Mouse (Mus musculus): ENCODE data around the gene Cnot6l. TPM values are rescaled to one million over a fixed set of nuclear protein-coding genes. Genes with fewer than 3 reads are reported as not detected.

Cnot6l gene
- polyA plus RNA-seq, 1 experiment: 11.6 TPM

DNA sequence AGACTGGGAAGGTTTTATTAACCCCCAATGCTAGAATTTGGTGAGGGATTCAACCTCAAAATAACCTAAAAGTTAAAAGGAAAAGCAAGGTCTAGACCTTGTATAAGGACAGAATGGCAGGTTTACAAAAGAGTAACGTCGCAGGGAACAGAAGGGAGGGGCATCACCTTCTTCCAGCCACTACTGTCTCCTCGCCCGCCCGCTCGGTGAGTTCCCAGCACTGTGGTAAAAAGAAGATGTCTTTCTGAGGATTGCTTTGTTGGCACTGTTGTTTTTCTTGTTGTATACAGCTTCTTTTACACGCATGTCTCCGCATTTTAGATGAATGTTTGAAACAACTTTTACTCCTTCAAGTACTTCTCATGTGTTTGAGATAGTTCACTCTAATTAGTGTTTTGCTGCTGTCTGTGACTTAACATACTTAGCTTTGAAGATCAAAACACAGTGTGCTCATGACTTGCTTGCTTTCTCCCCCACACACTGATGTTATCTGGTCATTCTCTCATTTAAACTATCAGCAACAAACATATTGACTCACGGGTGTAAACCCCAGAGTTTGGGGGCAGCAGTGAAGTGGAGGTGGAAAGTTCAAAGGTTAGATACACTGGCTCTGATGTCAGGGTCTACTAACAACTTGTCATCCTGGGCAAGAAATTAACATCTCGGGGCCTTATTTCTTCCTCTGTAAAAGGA lies 37.6 kb upstream of the Cnot6l start:
- H3K4me3 ChIP-seq (ENCODE audit: extremely low read depth, insufficient read depth, insufficient read length): no peak overlapping the region
- no peak overlapping the region for H3K27ac ChIP-seq (ENCODE audit: insufficient read depth, low read length)
- no peaks in the 10 kb centered on the region for H3K27me3 ChIP-seq (ENCODE audit: control insufficient read depth, insufficient read depth, low read length)
- 74% methylated on average over 10 of the region's 10 CpGs for WGBS
- no peak for TF ChIP-seq POLR2A (IDR thresholded peaks at IDR 0.05; ENCODE audit: low read depth, low read length)
- TF ChIP-seq CTCF (IDR thresholded peaks at IDR 0.05; ENCODE audit: extremely low read depth, insufficient read depth, insufficient read length, insufficient replicate concordance): no peak
- no peaks in the 10 kb centered on the region for H3K36me3 ChIP-seq (ENCODE audit: control insufficient read depth, insufficient read depth, low read length)
- 0 out of 2 replicates have a peak, but pooled peaks cover 2% of the 10 kb centered on the region for H3K4me1 ChIP-seq (ENCODE audit: control insufficient read depth, insufficient read depth, insufficient read length)
- no peak for DNase-seq (ENCODE audit: low read depth in 1 of 2, low spot score in 2 of 2)

GRCm38 (mm10) chr5:96200269-96200668 lies 36.3 kb upstream of the Cnot6l start:
- Histone ChIP-seq H3K4me1 (ENCODE audit: control insufficient read depth, insufficient read depth, insufficient read length) (0 out of 2 replicates have a peak, but pooled peaks cover 2% of the 10 kb centered on the region), H3K36me3 (ENCODE audit: control insufficient read depth, insufficient read depth, low read length) (no peaks in the 10 kb centered on the region), H3K27me3 (ENCODE audit: control insufficient read depth, insufficient read depth, low read length) (no peaks in the 10 kb centered on the region), H3K27ac (ENCODE audit: insufficient read depth, low read length) (no peak overlapping the region), H3K4me3 (ENCODE audit: extremely low read depth, insufficient read depth, insufficient read length) (no peak overlapping the region)
- WGBS: 68% methylated on average over 3 of the region's 3 CpGs
- no peak for TF ChIP-seq CTCF (IDR thresholded peaks at IDR 0.05; ENCODE audit: extremely low read depth, insufficient read depth, insufficient read length, insufficient replicate concordance)
- no peak for TF ChIP-seq POLR2A (IDR thresholded peaks at IDR 0.05; ENCODE audit: low read depth, low read length)
- no peak for DNase-seq (ENCODE audit: low read depth in 1 of 2, low spot score in 2 of 2)

DNA sequence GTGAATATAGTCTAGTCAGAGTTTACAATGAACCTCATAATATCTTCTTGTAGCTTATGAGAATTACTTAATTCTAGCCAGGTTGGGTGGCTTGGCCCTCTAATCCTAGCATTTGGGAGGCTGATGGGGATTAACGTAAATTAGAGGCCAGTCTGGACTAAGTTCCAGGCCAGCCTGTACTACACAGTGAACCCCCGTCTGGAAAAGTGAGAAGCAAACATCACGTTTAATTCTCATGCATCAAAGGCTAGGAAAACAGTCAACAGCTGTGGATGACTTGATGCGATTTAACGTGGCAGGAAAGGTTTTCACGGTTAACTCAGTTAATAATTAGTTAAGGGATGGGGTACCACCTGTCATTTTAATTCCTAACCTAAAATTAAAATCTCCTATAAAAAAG lies 34.3 kb upstream of the Cnot6l start:
- WGBS: 92% methylated on average over 6 of the region's 6 CpGs
- H3K4me1 ChIP-seq (ENCODE audit: control insufficient read depth, insufficient read depth, insufficient read length): 0 out of 2 replicates have a peak, but pooled peaks cover 2% of the 10 kb centered on the region
- no peak for DNase-seq (ENCODE audit: low read depth in 1 of 2, low spot score in 2 of 2)
- no peak overlapping the region for H3K4me3 ChIP-seq (ENCODE audit: extremely low read depth, insufficient read depth, insufficient read length)
- H3K36me3 ChIP-seq (ENCODE audit: control insufficient read depth, insufficient read depth, low read length): no peaks in the 10 kb centered on the region
- H3K27ac ChIP-seq (ENCODE audit: insufficient read depth, low read length): no peak overlapping the region
- H3K27me3 ChIP-seq (ENCODE audit: control insufficient read depth, insufficient read depth, low read length): no peaks in the 10 kb centered on the region
- no peak for TF ChIP-seq POLR2A (IDR thresholded peaks at IDR 0.05; ENCODE audit: low read depth, low read length)
- no peak for TF ChIP-seq CTCF (IDR thresholded peaks at IDR 0.05; ENCODE audit: extremely low read depth, insufficient read depth, insufficient read length, insufficient replicate concordance)

- no peak overlapping the region for H3K27ac ChIP-seq (ENCODE audit: insufficient read depth, low read length)
- H3K4me3 ChIP-seq (ENCODE audit: extremely low read depth, insufficient read depth, insufficient read length): no peak overlapping the region
- no peak for DNase-seq (ENCODE audit: low read depth in 1 of 2, low spot score in 2 of 2)
- H3K27me3 ChIP-seq (ENCODE audit: control insufficient read depth, insufficient read depth, low read length): no peaks in the 10 kb centered on the region
- no peak for TF ChIP-seq POLR2A (IDR thresholded peaks at IDR 0.05; ENCODE audit: low read depth, low read length)
- TF ChIP-seq CTCF (IDR thresholded peaks at IDR 0.05; ENCODE audit: extremely low read depth, insufficient read depth, insufficient read length, insufficient replicate concordance): no peak
- no peaks in the 10 kb centered on the region for H3K36me3 ChIP-seq (ENCODE audit: control insufficient read depth, insufficient read depth, low read length)
- 0 out of 2 replicates have a peak, but pooled peaks cover 2% of the 10 kb centered on the region for H3K4me1 ChIP-seq (ENCODE audit: control insufficient read depth, insufficient read depth, insufficient read length)
- 56% methylated on average over 2 of the region's 2 CpGs for WGBS
Observed at GRCm38 (mm10) chr5:96196547-96197052, 32.6 kb upstream of the Cnot6l start.

- no peaks in the 10 kb centered on the region for H3K4me1 ChIP-seq (ENCODE audit: control insufficient read depth, insufficient read depth, insufficient read length)
- TF ChIP-seq CTCF (IDR thresholded peaks at IDR 0.05; ENCODE audit: extremely low read depth, insufficient read depth, insufficient read length, insufficient replicate concordance): no peak
- no peak for TF ChIP-seq POLR2A (IDR thresholded peaks at IDR 0.05; ENCODE audit: low read depth, low read length)
- no peaks in the 10 kb centered on the region for H3K27me3 ChIP-seq (ENCODE audit: control insufficient read depth, insufficient read depth, low read length)
- H3K27ac ChIP-seq (ENCODE audit: insufficient read depth, low read length): no peak overlapping the region
- no peak for DNase-seq (ENCODE audit: low read depth in 1 of 2, low spot score in 2 of 2)
- H3K36me3 ChIP-seq (ENCODE audit: control insufficient read depth, insufficient read depth, low read length): no peaks in the 10 kb centered on the region
- H3K4me3 ChIP-seq (ENCODE audit: extremely low read depth, insufficient read depth, insufficient read length): no peak overlapping the region
- 63% methylated on average over 4 of the region's 4 CpGs for WGBS
Observed at GRCm38 (mm10) chr5:96191251-96191650, 27.3 kb upstream of the Cnot6l start.

GRCm38 (mm10) chr5:96189761-96190160 lies 25.8 kb upstream of the Cnot6l start:
- no peaks in the 10 kb centered on the region for H3K36me3 ChIP-seq (ENCODE audit: control insufficient read depth, insufficient read depth, low read length)
- no peaks in the 10 kb centered on the region for H3K4me1 ChIP-seq (ENCODE audit: control insufficient read depth, insufficient read depth, insufficient read length)
- no peaks in the 10 kb centered on the region for H3K27me3 ChIP-seq (ENCODE audit: control insufficient read depth, insufficient read depth, low read length)
- no peak overlapping the region for H3K27ac ChIP-seq (ENCODE audit: insufficient read depth, low read length)
- DNase-seq (ENCODE audit: low read depth in 1 of 2, low spot score in 2 of 2): no peak
- WGBS: 88% methylated on average over 1 of the region's 1 CpGs
- H3K4me3 ChIP-seq (ENCODE audit: extremely low read depth, insufficient read depth, insufficient read length): no peak overlapping the region
- TF ChIP-seq POLR2A (IDR thresholded peaks at IDR 0.05; ENCODE audit: low read depth, low read length) (no peak), CTCF (IDR thresholded peaks at IDR 0.05; ENCODE audit: extremely low read depth, insufficient read depth, insufficient read length, insufficient replicate concordance) (no peak)

DNA sequence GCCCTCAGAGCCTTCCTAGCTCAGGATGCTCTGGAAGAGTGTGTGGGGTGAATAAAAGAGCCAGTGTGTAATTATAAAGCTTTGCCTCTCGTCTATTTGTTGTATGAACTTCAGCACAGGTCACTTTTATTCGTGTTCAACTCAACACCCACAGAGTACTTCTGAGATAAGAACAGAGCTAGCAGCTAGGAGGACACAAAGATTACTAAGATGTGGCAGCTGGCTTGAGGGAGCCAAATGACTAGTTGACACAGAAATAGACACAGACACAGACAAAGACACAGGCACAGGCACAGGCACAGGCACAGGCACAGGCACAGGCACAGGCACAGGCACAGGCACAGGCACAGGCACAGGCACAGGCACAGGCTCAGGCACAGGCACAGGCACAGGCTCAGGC lies 20.0 kb upstream of the Cnot6l start:
- 77% methylated on average over 2 of the region's 2 CpGs for WGBS
- DNase-seq (ENCODE audit: low read depth in 1 of 2, low spot score in 2 of 2): no peak
- H3K4me3 ChIP-seq (ENCODE audit: extremely low read depth, insufficient read depth, insufficient read length): no peak overlapping the region
- H3K36me3 ChIP-seq (ENCODE audit: control insufficient read depth, insufficient read depth, low read length): no peaks in the 10 kb centered on the region
- no peak overlapping the region for H3K27ac ChIP-seq (ENCODE audit: insufficient read depth, low read length)
- no peaks in the 10 kb centered on the region for H3K27me3 ChIP-seq (ENCODE audit: control insufficient read depth, insufficient read depth, low read length)
- H3K4me1 ChIP-seq (ENCODE audit: control insufficient read depth, insufficient read depth, insufficient read length): no peaks in the 10 kb centered on the region
- TF ChIP-seq POLR2A (IDR thresholded peaks at IDR 0.05; ENCODE audit: low read depth, low read length) (no peak), CTCF (IDR thresholded peaks at IDR 0.05; ENCODE audit: extremely low read depth, insufficient read depth, insufficient read length, insufficient replicate concordance) (no peak)

Data from spleen, adult 2 months (tissue).